Mouse (Mus musculus): ENCODE data around the gene Adat3.

The Adat3 gene

DNA sequence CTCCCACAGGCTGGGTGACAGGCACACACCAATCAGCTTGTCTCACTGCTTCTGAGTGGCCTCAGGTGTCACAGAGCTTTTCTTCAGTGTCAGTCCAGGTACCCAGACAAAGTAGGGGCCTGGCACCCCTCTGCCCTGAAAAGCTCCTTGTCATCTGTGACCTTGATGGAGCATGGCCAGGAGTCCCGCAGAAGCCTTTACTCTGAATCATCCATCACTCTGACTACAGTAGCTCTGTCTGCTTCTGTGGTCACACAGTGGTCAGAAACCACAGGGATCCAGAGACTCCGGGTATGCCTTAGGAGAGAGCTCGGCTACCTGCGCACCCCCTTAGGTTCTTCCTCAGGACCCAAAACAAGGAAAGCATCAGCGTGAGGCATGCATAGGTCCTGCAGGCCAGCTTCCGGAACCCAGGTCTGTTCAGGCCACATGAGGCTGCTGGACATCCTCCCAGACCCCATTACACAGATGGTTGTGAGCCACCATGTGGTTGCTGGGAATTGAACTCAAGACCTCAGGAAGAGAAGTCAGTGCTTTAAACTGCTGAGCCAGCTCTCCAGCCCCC, 50.6 kb downstream of the Adat3 start:
- DNase-seq (ENCODE audit: low spot score), result no peak

DNA sequence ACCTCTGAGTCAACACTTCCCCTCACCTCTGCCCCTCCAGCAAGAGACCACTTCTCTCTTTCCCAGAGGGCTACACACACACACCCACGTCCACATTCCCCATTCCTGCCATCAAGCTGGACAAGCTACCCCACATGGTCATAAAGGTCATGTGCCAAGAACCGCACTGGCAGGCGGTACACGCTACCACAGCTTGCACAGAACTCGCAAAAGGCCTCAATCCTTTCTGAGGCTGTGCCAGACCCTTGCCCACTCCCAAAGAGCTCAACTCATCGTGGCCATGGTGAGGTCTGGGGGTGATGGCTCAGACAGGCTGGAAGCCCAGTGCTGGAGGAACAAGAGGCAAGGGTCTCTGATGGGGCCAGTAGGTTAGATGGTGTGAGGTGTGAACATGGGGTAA, 52.2 kb downstream of the Adat3 start:
- DNase-seq (ENCODE audit: low spot score), result no peak

DNA sequence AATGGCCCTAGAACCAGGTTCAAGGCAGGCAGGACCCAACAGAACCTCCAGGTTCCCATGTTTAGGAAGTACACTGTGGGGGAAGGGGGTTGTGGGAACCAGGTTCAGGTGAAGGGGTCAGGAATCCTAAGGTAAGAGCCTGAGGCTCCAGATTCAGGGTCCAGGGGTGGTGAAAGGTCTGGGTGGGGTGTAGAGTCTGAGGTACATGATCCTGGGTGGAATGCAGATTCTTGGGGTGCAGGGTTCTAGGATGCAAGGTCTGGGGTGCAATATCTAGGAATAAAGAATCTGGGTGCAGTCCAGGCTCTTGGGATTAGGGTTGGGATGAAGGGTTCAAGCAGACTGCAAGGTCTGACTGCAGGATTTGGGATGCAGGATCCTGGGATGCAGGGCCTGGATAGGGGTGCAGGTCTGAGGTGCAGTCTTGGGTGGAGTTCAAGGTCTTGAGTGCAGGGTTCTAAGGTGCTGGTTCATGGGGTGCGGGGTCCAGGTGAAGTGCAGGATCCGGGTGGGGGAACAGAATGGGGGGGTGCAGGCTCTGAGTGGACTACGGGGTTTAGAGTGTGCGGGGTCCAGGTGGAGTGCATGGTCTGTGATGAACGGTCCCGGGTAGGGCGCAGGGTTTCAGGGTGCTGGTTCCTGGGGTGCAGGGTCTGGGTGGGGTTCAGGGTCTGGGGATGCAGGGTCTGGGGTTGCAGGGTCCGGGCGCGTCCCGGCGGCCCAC, 52.9 kb downstream of the Adat3 start:
- DNase-seq (ENCODE audit: low spot score), result no peak

DNA sequence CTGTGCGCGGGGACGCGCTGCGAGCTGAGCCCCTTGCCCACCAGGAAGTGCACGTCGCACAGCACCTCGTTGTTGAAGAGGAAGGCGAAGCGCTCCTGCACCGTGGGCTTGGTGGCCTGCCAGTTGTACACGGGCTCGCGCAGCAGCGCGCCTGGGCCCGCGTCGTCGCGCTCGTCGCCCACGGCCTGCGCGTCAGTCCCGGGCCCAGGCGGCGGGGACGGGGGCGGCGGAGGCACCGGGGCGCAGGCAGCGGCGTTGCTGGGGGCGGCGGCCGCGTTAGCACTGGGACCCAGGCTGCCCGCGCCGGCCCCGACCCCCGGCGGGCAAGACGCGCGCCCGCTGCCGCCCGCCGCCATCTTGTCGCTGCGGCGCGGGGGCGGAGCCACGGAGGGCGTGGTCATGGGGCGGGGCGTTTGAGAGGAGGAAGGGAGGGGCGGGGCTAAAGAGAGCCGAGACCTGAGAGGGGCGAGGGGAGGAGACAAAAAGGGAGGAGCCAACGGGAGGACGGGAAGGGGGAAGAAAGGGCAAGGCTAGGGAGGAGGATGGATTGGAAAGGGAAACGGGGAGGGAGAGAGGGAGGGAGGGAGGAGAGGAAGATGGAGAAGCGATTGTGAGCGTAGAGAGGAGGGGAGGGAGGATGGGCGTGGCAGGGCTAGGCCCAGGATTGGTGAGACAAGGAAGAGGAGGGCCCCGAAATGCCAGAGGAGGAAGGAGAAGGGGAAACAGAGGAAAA, 53.6 kb downstream of the Adat3 start:
- DNase-seq (ENCODE audit: low spot score), result peak; percentile 97

DNA sequence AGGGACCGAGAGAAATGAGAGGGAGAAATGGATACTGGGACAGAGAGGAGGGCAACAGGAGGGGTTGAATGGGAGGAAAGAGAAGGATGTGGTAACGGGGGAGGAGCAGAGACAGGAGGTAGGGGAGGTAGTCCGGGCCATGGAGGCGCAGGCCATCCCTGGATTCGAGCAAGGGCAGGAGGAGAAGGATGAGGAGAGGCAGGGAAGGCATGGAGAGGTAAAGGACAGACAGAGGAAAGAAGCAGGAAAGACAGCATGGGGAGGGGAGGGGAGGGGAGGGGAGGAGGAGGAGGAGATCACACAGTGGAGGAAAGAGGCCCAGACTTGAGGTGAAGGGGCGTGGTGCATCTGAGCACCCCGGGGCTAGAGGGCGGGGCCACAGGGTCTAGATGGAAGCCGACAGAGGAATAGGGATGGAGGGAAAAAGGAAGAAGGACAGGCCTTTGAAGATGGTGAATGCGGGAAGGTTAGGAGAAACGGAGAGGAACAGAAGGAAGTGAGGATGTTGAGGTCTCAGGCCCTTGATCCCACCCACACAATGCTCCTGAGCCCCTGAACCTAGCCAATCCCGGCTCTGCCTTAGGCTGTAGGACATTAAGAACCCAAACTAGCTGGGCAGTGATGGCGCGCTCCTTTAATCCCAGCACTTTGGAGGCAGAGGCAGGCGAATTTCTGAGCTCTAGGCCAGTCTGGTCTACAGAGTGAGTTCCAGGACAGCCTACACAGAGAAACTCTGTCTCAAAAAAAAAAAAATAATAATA, 54.4 kb downstream of the Adat3 start, which contains the start of gene Btbd2:
Gene Btbd2 (minus strand): TSS at position 209 of the 761 bp plus-strand sequence.
- DNase-seq (ENCODE audit: low spot score), result no peak

All from retina, embryonic 14.5 days (tissue).